Mouse (Mus musculus) ovary, postnatal 14 days (tissue): ENCODE measurements around the gene Wipf1.
A peak's percentile ranks its signal among the peaks of the same experiment; 100 is the strongest.
"Not testable (repeated sequence)": the region's sequence is repeated elsewhere in the genome, so short reads cannot be mapped to it uniquely, and the experiment has no call there.

Experiments used
- DNase-seq: peaks from one replicate; pipeline ENCODE4 v3.0.0; 2022; ENCODE audit warnings: low spot score

The Wipf1 gene

DNA sequence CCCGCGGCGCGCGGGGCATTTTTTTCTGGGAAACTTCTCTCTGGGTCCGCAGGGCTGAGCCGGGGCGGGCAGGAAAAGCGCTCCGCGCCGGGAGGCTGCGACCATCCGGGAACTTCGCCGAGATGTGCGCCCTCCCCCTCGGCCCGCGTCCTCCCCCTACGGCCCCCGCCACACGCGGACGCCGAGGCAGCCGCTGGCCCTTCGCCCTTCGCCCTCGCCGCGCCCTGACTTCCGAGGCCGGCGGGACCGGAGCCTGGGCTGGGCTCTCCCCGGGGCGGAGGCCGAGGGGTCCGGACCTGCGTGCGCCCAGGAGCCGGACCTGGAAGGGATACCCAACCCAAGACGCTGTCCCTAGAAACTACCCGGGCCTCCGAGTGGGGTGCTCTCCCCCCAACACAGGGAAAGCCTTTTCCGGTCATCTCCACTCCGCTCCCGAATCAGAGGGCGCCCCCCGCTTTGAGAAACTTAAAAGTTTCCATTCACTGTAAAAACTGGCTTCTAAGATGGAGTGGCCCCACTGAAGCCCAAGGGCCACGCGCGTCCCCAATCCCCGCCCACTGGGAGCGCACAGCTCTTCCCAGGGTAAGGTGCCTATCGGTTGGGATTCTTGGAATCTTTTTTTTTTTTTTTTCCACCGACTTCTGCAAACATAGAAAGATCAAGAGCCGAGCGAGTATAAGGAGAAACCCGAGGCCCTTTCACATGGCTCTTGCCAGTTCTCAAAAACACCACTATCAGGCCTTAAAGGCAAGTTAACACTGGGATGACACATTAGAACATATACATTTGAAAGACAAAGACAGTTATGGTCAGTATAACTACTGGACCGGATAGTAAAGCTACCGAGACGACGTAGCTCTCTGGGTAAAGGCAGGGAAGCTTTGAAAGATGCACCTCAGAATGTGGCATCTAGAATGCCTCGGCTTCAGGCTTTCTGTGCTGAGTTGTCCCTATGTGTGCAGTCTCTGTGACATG is at the start of gene Wipf1:
Wipf1 (minus strand) TSS at position 379 of the 975 bp plus-strand sequence.
- DNase-seq: peak; percentile 62

DNA sequence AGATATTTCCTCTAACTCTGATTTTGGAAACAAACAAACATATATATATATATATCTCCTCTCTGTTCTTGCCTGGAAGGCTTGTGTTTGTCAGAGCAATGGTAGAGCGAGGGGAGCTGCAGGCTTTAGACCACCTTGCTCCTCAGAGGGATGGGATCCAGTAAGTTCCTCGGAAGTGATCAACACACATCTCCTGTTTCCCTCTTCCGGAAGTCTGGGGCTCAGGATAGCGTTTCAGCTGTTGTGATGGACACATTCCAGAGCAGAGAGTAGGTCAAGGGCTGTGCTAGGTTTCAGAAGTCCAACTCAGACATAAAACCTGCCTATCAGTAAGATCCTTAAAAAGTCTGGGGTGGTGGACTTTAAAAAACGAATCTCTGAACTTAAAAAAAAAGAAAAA is 49.6 kb upstream of the Wipf1 start:
- no peak for DNase-seq

DNA sequence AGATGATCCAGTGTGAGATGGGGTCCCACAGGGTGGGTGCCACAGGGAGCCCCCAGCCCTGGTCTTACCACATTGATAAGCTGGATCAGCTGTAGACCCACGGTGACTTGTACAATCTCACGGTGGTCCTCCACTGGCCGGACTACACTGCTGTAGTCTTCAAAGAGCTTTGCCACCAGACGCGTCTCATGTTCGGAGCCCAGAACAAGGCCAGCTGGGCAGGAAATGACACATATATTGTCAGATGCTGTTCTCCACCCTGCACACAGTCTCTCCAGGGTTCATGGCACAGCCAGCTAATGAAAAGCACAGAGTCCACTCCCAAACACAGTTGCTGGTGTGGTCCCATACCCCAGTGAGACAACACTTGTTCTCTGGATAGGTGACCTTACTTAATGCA is 44.9 kb upstream of the Wipf1 start:
- no peak for DNase-seq

DNA sequence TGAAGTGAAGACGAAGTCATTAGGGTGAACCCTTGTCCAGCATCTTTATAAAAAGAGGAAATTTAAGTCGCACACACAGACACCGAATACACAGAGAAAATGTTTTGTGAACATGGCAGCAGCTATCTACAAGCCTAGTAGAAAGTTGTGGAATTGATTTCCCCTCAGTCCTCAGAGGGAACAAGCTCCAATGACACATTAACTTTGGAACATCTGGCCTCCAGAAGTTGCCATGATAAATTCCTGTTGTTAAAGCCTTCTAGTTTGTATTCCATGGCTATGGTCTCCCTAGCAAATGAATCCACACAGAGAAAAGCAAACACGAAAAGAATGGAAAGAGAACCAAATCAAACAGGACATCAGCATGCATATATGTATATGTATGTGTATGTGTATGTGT is 44.0 kb upstream of the Wipf1 start:
- no peak for DNase-seq

DNA sequence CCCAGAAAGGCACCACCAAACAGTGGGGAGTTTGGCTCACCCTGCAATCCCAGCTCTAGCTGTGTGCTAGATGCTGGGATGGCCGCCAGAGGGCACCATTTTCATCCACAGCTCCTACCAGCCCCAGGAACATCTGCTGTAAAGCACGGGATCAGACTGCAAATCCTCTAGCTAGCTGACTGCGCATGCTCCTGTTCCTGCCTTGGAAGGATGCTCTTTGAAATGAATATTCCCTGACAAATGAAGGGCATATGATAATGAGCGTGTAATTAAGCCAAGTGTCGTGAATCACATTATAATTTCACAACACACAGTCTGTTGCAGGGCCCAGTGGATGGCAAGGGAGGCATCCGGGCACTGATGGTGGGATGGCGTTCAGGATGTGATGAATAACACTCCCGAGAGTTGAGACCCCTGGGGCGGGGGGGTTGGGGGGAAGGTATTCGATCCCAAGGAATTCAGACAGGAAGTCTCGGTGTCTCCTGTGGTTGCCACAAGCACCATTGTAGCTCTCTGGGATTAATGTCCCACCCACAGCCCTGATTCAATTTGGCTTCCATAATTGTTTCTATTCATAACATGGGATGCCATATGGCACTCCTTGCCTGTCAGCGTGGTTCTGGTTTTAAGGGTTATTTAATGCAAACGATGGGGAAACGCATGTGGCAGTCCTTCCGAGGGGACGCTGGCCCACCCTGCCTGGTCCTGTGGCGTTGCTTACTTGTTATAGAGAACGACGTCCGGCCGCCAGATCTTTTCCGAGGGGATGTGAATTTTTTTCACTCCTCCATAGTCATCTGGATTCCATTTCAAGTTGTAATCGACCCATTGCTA is 43.2 kb upstream of the Wipf1 start:
- DNase-seq: no peak

DNA sequence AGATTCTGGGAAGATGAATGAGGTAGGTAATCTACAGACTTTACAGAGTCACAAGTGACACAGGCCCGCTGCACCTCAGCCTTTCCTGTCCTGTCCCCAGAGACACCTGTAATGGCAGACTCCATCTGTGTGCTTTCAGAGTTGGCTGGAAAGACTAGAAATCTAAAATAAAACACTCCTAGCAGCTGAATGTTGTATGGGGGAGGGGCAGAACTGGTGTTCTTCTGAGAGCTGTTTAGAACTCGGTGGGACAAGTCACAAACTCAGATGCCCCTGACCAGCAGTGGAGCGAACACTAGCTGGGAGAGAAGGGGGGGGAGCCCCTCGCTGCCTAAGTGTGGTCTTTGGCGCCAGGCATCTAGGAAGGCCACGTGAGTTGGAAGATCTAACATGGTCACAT is 42.4 kb upstream of the Wipf1 start:
- DNase-seq: no peak

DNA sequence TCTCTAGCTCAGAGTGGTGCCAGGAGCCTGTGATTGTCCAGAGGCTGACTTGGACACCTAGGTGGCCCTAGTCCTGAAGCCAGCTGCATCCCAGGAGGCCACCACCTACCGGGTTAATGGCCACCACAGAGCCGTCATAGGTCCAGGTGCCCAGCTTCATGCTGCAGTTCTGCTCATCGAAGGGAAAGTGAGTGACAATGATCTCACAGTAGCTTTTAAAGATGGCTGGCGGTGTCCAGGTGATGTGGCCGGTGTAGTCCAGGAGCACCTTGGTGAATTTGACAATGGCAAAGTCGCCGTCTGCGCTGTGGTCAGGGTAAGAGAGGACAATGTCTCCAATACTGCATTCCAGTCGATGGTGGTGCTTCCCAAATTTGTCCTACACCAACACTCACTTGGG is 41.8 kb upstream of the Wipf1 start:
- DNase-seq: no peak

DNA sequence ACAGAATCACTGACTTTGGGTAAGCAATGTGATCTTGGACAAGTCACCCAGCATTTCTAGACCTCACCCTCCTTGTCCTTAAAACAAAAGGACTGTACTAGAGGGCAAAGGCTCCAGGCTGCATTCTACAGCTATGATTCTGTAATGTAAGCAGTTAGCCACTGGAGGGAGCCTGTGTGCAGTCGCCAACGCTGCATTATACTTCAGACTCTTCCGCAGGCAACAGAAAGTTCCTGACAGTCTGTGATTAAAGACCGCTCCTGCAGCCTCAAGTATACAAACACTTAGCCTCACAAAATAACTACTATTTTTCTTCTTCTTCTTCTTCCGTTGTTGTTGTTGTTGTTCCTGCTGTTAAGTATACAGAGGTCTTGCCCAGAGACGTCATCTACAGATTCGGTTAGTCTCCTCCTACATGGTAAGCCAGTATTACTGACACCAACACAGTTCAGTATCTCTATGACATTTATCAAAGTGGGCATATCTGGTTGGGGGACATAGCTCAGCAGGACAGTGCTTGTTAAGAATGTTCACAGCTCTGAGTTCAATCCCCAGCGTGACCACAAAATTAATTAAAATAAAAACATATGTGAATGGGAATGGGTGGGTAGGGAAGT is 37.6 kb upstream of the Wipf1 start:
- DNase-seq: peak; percentile 46

DNA sequence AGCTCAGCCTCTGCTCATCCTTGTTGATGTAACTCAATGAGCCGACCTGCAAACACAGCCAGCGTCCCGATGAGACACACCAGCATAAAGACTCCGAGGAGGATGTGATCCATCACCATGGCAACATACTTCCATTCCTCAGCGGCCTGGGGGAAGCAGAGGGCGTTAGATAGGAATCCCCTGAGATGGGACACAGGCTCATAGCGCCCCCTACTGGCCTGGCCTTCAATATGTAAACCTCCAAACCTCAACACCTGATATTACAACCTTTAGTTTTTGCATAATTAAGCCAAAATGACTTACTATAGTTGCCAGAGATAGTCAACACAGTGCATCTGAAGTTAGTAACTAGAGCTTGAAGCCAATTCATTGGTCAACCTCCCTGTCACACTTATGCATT is 36.6 kb upstream of the Wipf1 start:
- no peak for DNase-seq

DNA sequence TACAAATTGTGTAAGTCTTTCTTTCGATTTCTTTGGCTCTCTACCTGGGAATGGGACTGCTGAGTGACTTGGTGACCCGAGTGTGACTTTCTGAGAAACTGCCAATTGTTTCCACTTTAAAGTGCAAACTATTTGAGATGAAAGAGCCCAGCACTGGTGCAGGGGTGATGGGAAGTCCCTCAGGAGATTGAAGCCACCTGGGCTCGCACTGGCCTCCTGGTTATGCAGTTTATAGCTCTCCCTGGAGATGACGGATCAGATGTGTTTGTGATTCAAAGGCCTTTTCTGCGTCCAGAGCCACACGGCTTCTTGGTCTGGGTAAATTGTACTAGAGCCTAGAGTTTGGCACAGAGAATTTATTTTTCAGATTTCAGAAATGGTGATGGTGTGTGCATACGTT is 34.2 kb upstream of the Wipf1 start:
- DNase-seq: no peak

DNA sequence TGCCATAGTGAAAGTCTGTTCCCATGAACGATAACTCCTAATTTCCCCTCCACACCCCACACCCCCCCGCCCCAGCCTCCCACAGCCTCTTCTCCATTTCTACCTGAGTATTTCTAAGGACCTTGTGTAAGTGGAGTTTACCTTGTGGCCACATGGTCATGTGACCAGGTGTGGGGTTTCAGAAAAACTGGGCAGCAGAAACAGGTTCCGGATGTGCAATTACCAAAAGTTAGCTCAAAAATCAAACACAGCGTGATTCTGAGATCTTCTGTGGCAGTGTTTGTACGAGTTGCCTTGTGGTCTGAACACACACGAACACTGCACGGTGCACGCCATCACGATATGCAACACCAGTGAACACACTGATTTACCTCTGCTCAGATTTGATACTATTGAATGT is 33.1 kb upstream of the Wipf1 start:
- no peak for DNase-seq

DNA sequence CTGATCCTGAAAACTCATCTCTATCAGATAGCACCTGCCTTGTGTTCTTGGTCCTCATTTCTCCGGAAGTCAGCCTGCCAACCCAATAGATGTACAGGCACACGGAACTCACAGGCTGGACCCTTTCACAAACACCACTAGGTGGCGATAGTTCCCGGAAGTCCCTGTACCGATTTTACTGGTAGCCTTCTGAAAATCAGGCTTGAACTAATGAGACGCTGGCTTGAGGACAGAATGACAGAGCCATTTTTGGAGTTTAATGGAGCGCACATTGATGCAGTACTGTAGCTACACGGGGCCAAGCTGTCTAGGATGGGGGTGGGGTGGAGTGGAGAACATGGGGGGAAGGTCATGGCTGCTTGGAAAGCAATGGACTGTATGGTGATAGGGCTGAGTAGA is 32.1 kb upstream of the Wipf1 start:
- no peak for DNase-seq

DNA sequence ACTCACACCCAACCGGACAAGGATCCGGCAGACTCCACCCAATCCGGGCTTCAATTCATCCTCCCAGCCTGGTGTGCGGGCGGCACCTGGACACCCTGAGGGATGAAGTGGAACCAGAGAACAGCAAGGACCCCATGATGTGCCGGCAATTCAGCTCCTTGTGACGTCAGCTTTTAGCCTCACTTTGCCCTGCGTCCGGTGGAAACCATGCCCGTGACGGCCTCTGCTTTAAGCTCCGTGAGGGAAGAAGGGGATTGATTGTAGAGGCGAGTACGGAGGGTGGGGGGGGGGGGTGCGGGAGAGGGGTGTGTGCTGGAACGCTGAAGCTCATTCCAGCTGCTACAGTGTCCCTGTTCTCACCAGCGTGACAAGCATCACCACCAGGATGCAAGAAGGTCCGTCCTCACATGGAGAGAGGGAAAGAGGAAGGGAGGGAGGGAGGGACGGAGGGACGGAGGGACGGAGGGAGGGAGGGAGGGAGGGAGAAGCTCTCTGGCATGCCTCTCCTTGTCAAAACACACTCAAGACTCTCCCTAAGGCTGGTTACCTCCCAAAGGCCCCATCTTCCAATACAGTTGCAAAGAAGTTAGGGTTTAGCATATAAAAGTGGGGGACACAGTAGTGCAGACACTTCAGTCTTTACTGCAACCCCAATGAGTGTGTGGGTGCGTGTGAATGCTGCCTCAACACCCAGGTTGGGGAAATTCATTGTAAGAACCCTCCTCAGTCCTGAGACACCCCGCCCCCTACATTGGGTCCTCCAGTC is 31.5 kb upstream of the Wipf1 start:
- DNase-seq: no peak

DNA sequence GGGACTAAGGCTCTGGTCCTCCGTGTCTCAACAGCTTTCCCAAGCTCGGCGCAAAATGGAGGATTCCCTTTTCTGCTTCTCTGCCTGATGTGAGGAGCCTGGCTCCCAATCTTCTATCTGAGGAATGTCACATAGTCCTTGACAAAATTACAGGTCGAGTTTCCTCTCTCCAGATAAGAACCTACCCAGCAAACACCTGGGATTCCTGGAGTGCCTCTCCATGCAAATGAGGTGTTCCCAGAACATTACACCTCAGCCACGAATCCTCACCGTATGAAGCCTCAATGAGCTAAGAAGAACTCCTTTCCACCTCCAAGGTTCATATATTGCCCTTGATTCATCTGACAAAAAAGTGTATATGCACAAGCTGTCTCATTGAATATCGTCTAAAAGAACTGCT is 30.9 kb upstream of the Wipf1 start:
- DNase-seq: no peak

DNA sequence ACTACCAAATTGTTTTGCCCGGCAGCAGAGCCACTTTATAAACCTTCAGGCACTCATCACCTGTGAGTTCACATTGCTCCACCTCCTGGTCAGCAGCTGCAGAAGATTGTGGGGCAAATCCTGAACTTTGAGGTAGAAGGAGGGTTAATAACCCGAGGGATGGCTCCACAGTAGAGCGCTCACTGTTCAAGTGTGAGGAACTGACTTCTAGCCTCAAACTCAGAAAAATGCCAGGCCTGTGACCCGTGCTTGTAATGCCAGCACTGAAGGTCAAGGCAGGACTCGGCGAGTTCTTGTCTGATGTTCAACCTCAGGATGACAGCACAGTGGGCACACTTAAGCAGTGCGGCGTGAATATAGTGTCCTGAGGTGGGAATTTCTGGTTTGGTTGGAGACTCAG is 28.4 kb upstream of the Wipf1 start:
- no peak for DNase-seq

DNA sequence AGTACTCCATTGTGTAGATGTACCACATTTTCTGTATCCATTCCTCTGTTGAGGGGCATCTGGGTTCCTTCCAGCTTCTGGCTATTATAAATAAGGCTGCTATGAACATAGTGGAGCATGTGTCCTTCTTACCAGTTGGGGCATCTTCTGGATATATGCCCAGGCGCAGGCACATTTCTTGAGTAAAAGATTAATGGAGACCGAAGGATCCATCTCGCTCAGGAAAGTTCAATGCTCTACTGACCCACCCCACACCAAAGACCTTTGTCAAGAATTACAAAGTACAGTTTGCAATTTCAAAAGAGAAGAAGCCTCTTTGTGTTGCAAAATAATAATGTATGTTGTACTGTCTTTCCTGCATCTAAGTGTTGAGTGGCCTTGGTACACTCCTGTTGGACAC is 27.5 kb upstream of the Wipf1 start:
- not testable (repeated sequence) for DNase-seq

DNA sequence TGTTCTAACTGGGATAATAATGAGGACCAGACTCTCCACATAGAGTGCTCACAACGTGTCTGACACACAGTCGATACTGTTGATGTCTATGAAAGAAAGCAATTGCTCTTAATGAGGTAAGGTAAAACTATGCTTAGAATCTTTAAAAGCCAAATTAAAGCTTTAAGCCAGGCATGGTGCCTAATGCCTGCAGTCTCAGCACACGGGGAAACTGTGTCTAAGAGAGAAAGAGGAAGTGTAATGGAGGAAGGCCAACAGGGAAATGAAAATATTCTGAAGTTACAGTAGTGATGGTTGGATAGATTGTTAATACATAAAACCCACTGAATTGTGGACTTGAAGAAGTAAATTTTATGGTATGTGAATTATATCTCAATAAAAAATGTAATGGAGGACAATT is 24.9 kb upstream of the Wipf1 start:
- DNase-seq: no peak

DNA sequence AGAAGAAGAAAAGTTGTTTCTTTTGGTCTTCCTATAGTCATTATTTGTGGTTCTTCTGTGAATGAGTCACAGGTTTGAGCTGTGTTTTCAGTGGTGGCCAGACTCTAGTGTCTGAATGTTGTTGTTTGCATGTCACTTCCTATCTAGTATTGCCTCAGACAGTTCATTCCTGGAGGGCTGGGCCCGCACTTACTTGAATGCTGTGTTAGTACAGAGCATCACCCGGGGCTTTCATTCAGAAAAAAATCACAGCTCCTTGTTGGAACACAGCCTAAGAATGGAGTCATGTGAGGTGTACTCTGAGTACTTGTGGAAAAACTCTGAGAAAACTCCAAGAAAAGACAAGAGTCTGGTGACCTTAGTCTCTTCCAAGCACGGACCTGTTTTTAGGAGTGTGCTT is 23.4 kb upstream of the Wipf1 start:
- no peak for DNase-seq

DNA sequence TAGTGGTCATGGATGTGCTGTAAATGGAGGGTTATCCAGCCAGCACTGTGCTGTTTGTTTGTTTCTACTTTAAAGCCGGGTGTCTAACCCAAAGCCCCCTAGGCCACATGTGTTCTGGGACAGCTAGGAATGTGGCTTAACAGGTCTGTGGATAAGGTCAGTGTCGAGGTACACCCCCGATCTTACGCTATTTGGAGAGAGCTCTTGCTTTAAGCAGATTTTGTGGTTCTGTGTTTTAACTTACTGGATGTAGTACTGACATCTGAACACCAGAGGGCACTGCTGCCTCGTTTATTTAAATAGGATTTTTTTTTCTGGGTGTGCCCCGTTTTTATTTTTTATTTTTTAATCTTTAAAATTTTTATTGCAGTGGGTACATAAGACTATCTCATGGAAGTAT is 21.2 kb upstream of the Wipf1 start:
- DNase-seq: no peak

DNA sequence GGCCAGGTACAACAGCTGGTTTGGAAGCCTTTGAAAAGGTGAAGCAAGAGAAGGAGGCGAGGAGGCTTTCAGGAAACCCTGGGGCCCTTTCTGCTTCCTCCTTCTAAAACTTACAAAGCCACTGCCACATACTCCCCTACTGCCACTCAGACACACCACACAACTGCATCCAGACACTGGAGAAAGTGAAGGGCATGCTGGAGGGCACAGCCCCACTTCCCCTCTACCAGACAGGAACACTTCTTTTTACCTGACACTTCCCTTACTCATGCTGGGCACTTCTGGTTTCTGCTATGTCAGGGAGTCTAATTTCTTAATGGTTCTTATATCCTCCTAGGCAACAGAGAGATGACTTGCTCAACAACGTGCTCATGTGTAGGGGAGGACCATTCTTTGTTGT is 19.0 kb upstream of the Wipf1 start:
- no peak for DNase-seq

DNA sequence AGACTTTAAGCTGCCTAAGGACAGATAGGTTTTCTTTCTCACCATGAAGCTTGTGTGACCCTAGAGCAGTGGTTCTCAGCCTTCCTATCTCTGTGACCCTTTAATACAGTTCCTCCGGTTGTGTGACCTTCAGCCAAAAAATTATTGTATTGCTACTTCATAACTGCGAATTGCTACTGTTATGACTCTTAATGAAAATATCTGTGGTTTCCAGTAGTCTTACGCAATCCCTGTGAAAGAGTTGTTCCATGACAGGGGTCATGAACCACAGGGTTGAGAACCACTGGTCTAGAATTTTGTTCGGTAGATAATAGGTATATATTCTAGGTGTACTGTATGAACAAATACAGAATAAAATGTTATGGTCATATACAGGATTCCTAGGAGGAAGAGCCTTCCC is 17.7 kb upstream of the Wipf1 start:
- no peak for DNase-seq

DNA sequence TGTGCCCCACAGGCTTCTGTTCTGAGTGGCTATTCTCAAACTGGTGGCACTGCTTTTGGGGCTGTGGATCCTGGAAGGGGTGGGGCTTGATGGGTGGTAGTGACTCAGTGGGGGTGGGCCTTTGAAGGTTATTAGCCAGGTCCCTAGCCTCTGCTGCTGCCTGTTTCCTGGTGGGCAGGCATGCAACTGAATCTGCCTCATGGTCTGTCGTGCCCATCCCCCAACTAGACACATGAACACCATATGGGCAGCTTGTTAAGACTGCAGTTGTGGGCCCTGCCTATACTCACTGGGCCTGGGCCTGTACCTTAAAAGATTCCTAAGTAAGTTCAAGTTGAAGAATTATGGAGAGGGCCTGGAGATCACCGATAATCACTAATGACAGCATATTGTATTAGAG is 16.0 kb upstream of the Wipf1 start:
- DNase-seq: no peak
